Mouse (Mus musculus) midbrain, embryonic 12.5 days (tissue): ENCODE results near the gene Rbmxl1. TPM values are rescaled to one million over a fixed set of nuclear protein-coding genes. Genes with fewer than 3 reads are reported as not detected.
"Not testable (repeated sequence)": the region's sequence is repeated elsewhere in the genome, so short reads cannot be mapped to it uniquely, and the experiment has no call there.

Source experiments
- ATAC-seq: fragments of 200-750 bp; cut with Nextera tagmentation; 2 replicates; pipeline ENCODE4 v1.8.0; 2017; ENCODE audit warnings: low read depth, moderate TSS enrichment, moderate library complexity; ENCODE audit not compliant: low FRiP score
- H3K27ac ChIP-seq: fragments of 300-500 bp; sonication (generic); replicated peaks from 2 replicates; pipeline ENCODE4 v1.5.1; 2016; ENCODE audit warnings: mild to moderate bottlenecking
- H3K27me3 ChIP-seq: fragments of 300-500 bp; sonication (generic); 2 replicates; pipeline ENCODE4 v1.6.1; 2016; ENCODE audit warnings: mild to moderate bottlenecking
- H3K36me3 ChIP-seq: fragments of 300-500 bp; sonication (generic); 2 replicates; pipeline ENCODE4 v1.6.1; 2016
- H3K4me1 ChIP-seq: fragments of 300-500 bp; sonication (generic); 2 replicates; pipeline ENCODE4 v1.6.1; 2016
- H3K4me2 ChIP-seq: fragments of 300-500 bp; sonication (generic); replicated peaks from 2 replicates; pipeline ENCODE4 v1.6.1; 2016; ENCODE audit warnings: mild to moderate bottlenecking, moderate library complexity
- H3K4me3 ChIP-seq: fragments of 300-500 bp; sonication (generic); 2 replicates; pipeline ENCODE4 v1.5.1; 2016; ENCODE audit warnings: mild to moderate bottlenecking
- H3K9ac ChIP-seq: fragments of 300-500 bp; sonication (generic); replicated peaks from 2 replicates; pipeline ENCODE4 v1.6.1; 2016; ENCODE audit warnings: mild to moderate bottlenecking, moderate library complexity
- H3K9me3 ChIP-seq: fragments of 300-500 bp; sonication (generic); 2 replicates; pipeline ENCODE4 v1.6.1; 2016; ENCODE audit warnings: mild to moderate bottlenecking
- WGBS: fragments of 180-500 bp; shearing (Covaris S2); methylation state at CpG from one replicate; pipeline ENCODE4 v1.1.7; 2016; 5-methylcytosine and 5-hydroxymethylcytosine counted together
- polyA plus RNA-seq: library from polyadenylated mRNA; unstranded; fragments of >200 nt; fragmentation: Nextera tagmentation; extraction: Ambion mirVana; gene quantifications from 2 replicates; pipeline ENCODE4 v1.2.1, GENCODE M21; 2016

The Rbmxl1 gene
- 331 and 338 TPM in 2 replicates for polyA plus RNA-seq

DNA sequence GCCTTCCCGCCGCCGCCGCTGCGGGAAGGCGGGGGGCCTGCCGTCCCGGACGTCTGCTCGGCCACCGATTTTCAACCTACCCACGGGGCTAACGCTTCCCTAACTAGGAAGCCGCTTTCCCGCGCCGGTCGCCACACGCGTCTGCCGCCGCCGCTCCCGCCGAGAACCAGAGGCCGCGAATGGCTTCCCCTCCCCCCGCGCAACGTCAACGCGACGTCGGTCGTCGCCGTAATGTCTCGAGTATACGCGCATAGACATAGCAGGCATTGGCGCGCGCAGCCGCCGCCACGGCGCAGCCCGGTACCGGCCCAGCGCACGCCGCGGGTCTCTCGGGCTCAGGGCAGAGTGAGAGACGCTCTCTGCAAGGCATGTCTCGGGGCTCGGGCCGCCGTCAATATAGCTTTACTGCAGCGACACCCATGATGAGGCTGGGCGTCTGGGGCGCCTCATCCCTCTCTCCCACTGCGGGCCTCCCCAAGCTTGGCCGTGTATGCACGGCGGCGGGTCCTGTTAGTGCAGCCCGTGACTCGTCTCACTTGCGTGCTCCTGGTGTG is at the start of gene Rbmxl1:
Gene Rbmxl1, minus strand, starts transcription at position 180 of the 554 bp plus-strand sequence.
- Histone ChIP-seq H3K36me3 (peaks cover 22% of the 10 kb centered on the region), H3K4me1 (peaks cover 14% of the 10 kb centered on the region), H3K27me3 (no peaks in the 10 kb centered on the region), H3K9me3 (no peaks in the 10 kb centered on the region), H3K27ac (peak within 1 kb of the TSS; percentile 96), H3K4me3 (peak within 1 kb of the TSS; percentile 97), H3K9ac (peak within 1 kb of the TSS; percentile 99), H3K4me2 (peak within 1 kb of the TSS; percentile 89)
- peak; percentile 89 for ATAC-seq
- WGBS = under 1% methylated on average over 59 of the region's 70 CpGs

DNA sequence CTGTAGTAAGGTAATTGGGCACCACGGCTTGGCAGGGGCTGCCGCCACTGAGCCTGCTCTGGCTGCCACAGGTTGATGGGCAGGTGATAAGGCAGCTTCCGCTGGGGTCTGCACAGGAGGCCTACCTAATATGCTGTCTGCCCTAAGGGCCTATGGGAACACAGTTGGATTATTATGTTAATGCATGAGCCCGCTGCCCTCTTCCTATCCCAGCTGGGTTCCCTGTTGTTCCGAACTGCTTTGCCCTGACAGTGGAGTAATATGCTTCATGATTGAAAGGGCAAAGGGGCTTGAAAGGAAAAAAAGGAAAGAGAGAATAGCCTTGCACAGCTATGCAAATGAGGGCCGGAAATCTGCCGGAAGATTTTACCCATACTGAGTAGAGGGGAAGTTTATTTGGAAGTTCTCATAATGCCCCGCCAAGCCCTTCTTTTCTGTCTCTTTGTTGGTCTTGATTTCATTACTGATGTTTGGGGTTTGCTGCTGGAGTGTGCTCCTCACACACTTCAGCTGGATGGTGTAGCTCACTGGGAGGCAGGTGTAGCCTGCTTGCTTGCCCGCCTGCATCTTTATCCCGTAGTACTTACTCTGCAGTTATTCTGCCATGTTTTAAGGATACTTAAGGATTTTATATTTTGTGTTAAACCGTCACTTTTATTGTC is 48.2 kb upstream of the Rbmxl1 start:
- WGBS = 18% methylated on average over 11 of the region's 11 CpGs
- H3K9me3 ChIP-seq = 0 out of 2 replicates have a peak, but pooled peaks cover 4% of the 10 kb centered on the region
- peak; percentile 95 for ATAC-seq
- 0 out of 2 replicates have a peak, but pooled peaks cover 4% of the 10 kb centered on the region for H3K36me3 ChIP-seq
- peak overlapping the region; percentile 75 for H3K27ac ChIP-seq
- no peak overlapping the region for H3K4me3 ChIP-seq
- H3K9ac ChIP-seq = no peak overlapping the region
- peaks cover 24% of the 10 kb centered on the region for H3K4me1 ChIP-seq
- H3K27me3 ChIP-seq = no peaks in the 10 kb centered on the region
- H3K4me2 ChIP-seq = peak overlapping the region; percentile 25

DNA sequence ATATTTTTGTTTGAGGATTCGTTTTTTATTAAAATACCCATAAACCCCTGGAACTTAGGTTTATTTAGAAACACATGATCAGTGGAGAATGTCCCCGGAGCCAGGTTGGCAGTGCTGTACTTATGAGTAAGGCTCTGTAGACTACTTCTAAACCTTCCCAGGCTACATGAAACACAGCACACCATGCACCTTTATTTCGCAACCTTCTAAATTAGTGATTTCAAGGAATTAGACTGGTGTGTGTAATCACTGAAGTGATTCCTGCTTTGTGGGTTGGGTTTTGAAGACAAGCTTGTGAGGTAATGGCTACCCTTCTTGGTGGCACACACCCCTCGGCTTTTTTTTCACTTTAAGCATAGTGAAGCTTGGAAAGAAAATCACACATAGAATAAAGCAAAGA is 47.1 kb upstream of the Rbmxl1 start:
- no peak overlapping the region for H3K27ac ChIP-seq
- no peaks in the 10 kb centered on the region for H3K27me3 ChIP-seq
- no peak overlapping the region for H3K4me3 ChIP-seq
- no peaks in the 10 kb centered on the region for H3K36me3 ChIP-seq
- no peak for ATAC-seq
- no peak overlapping the region for H3K9ac ChIP-seq
- H3K4me2 ChIP-seq = no peak overlapping the region
- no peaks in the 10 kb centered on the region for H3K9me3 ChIP-seq
- peaks cover 25% of the 10 kb centered on the region for H3K4me1 ChIP-seq
- 88% methylated on average over 4 of the region's 4 CpGs for WGBS

DNA sequence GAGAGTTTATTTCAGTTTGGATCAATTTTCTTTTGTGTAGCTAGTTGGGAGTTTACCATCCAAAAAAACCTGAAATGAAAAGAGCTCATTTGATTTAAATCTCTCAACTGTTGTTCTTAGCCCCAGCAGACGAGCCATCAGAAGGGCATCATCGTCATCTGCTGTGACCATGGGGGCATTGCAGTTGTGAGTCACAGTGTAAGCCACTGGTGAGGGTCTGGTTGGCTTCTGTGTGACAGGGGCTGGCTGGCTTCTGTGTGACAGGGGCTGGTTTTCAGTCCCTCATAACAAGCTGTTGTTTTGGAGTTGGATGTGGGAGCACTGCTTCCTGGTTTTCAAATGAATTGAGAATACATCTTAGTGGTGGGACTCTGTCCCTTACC is 42.0 kb upstream of the Rbmxl1 start:
- Histone ChIP-seq H3K27me3 (no peaks in the 10 kb centered on the region), H3K27ac (peak overlapping the region; percentile 63), H3K4me1 (peaks cover 10% of the 10 kb centered on the region), H3K4me3 (no peak overlapping the region), H3K4me2 (no peak overlapping the region), H3K9me3 (no peaks in the 10 kb centered on the region), H3K36me3 (no peaks in the 10 kb centered on the region), H3K9ac (no peak overlapping the region)
- 38% methylated on average over 2 of the region's 2 CpGs for WGBS
- peak; percentile 68 for ATAC-seq

DNA sequence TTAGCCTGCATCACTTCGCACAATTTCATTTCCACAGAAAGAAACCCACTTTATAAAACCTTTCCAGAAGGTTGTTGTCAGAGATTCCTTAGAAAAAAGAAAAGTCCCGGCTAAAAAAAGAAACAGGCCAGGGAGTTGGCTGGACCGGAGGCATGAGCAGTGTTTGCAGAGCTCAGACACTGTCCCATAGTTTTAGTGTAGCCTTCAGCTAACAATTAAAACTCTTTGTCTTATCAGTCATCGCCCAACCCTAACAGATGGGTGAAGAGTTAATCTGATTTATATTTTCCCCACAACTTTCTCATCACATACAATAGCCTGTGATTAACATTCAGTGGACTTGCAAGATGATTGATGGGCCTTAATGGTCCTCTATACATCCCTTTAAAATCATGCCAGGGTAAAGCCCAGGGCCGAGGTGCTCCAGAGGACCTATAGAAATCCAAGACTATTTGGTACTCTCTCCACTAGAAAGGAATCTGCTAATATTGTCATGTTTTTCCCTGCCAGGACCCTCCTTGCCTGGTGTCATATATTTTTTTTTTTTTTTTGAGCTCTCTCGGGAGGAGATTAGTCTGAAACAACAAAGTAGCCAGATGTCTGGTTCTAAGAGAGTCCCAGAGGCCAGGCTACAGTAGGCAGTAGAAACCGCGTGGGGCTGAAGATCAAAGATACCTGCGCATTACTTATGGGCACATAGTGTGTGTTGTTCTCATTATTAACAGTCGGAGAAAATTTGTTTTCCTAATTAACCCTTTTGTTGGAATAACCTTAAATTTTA is 41.5 kb upstream of the Rbmxl1 start:
- H3K4me1 ChIP-seq = peaks cover 13% of the 10 kb centered on the region
- H3K27ac ChIP-seq = peak overlapping the region; percentile 63
- 39% methylated on average over 10 of the region's 10 CpGs for whole genome bisulfite sequencing
- no peak overlapping the region for H3K4me3 ChIP-seq
- H3K27me3 ChIP-seq = no peaks in the 10 kb centered on the region
- H3K9me3 ChIP-seq = no peaks in the 10 kb centered on the region
- H3K9ac ChIP-seq = no peak overlapping the region
- H3K4me2 ChIP-seq = no peak overlapping the region
- H3K36me3 ChIP-seq = no peaks in the 10 kb centered on the region
- peak; percentile 82 for ATAC-seq

DNA sequence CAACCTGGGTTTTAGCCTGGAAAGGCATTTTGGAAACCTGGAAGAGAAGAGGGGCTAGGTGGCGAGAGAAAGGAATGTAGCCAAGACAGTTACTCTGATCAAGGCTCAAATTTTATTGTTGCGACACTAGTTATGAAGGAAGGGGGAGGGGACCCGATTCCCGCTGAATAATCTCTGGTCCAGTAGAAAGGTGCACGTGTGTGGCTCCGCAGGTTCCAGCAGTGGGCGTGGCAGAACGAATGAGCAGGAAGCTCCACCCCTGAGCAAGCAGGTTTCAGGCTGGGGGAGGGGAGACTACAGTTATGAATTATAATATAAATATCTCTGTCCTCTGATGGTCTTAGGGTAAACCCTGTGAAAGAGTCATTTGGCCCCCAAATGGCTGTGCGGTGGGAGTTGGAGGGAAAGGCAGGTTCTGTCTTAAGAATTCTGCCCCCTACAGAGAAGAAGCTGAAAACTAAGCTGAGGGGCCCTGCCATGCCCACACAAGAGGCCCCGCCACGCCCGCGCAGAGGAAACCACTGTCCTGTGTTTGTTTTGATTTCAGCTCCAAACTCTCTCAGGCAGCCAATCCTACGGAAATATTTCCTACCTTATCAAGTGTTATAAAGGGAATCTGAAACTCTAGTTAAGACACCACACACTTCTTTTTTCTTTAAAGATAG is 36.6 kb upstream of the Rbmxl1 start:
- H3K9ac ChIP-seq, H3K9me3 ChIP-seq, H3K4me3 ChIP-seq, H3K27ac ChIP-seq, H3K4me1 ChIP-seq, ATAC-seq, H3K27me3 ChIP-seq, H3K4me2 ChIP-seq: not testable (repeated sequence)
- 53% methylated on average over 6 of the region's 14 CpGs for WGBS
- H3K36me3 ChIP-seq = peaks cover 18% of the 10 kb centered on the region; the same call in 1 of the 2 replicates

DNA sequence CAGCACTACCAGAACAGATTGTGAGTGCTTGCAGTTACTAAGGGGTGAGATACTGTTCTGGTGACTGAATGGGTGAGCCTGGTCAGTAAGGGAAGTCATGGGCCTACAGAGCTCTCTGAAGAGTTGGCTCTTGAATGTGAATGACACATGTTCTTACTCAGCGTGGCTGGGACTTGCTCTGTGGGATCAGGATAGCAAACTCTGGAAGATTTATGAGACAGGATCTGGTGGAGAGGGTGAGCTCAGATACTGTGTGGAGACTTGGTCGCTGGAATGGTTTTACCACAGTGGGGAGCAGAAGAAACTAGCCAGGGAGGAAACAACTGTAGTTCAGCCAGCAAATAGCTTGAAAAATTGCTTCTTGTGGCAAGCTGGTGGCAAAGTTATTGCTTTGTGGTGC is 35.8 kb upstream of the Rbmxl1 start:
- no peak overlapping the region for H3K4me2 ChIP-seq
- 78% methylated on average over 2 of the region's 2 CpGs for WGBS
- 0 out of 2 replicates have a peak, but pooled peaks cover 2% of the 10 kb centered on the region for H3K4me1 ChIP-seq
- peaks cover 19% of the 10 kb centered on the region; the same call in 1 of the 2 replicates for H3K36me3 ChIP-seq
- no peak overlapping the region for H3K4me3 ChIP-seq
- H3K9ac ChIP-seq = no peak overlapping the region
- no peak overlapping the region for H3K27ac ChIP-seq
- H3K9me3 ChIP-seq = no peaks in the 10 kb centered on the region
- no peaks in the 10 kb centered on the region for H3K27me3 ChIP-seq
- ATAC-seq = no peak

DNA sequence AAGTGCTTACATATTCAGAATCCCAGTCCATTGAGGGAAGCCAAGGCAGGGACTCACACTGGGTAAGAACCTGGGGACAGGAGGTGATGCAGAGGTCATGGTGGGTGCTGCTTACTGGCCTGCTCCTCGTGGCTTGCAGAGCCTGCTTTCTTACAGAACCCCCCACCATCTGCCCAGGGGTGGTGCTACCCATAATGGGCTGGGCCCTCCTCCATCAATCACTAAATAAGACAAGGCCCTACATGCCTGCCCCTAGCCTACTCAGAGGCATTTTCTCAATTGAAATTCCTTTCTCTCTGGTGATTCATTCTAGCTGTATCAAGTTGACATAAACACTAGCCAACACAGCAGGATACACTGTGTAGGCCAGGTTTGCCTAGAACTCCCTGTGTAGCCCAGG is 34.9 kb upstream of the Rbmxl1 start:
- Histone ChIP-seq H3K27me3 (no peaks in the 10 kb centered on the region), H3K4me1 (0 out of 2 replicates have a peak, but pooled peaks cover 2% of the 10 kb centered on the region), H3K9ac (no peak overlapping the region), H3K36me3 (peaks cover 19% of the 10 kb centered on the region; the same call in 1 of the 2 replicates), H3K27ac (no peak overlapping the region), H3K4me3 (no peak overlapping the region), H3K4me2 (no peak overlapping the region), H3K9me3 (no peaks in the 10 kb centered on the region)
- WGBS = 67% methylated on average over 1 of the region's 1 CpGs
- ATAC-seq = no peak

DNA sequence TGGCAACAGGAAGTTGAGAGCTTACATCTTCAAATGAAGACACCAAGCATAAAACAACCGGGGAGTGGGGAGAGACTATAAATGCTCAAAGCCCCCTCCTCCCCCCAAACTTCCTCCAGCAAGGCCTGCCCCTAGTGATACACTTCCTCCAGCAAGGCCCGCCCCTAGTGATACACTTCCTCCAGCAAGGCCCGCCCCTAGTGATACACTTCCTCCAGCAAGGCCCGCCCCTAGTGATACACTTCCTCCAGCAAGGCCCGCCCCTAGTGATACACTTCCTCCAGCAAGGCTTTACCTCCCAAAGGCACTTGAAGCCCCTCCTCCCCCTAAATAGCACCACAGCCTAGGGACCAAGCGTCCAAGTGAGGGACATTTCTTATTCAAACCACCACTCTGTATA is 34.0 kb upstream of the Rbmxl1 start:
- not testable (repeated sequence) for H3K9ac ChIP-seq, H3K9me3 ChIP-seq, H3K27ac ChIP-seq, H3K4me1 ChIP-seq, H3K4me3 ChIP-seq, H3K4me2 ChIP-seq, ATAC-seq, H3K27me3 ChIP-seq
- WGBS = 92% methylated on average over 4 of the region's 6 CpGs
- H3K36me3 ChIP-seq = peaks cover 21% of the 10 kb centered on the region; the same call in 1 of the 2 replicates

DNA sequence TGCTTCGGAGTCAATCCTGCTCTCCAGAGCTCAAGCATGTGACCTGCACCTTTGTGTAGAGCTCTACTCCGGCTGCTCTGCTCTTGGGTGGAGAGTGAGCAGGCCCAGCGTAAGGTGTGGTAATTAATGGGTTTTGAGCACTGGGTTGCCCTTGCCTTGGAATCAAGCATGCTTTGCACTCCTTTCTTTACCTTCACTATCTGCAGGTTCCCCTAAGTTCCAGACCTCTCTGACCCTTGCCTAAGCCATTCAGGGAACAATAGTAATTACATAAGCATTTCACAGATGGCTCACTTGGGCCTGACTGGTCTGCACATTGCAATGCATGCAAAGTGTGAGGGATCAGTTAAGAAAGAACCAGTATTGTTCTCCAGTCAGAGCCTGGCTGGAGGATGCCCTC is 29.1 kb upstream of the Rbmxl1 start:
- Histone ChIP-seq H3K4me3 (no peak overlapping the region), H3K36me3 (peaks cover 22% of the 10 kb centered on the region; the same call in 1 of the 2 replicates), H3K9ac (no peak overlapping the region), H3K9me3 (no peaks in the 10 kb centered on the region), H3K27me3 (no peaks in the 10 kb centered on the region), H3K4me2 (no peak overlapping the region), H3K27ac (no peak overlapping the region), H3K4me1 (0 out of 2 replicates have a peak, but pooled peaks cover 4% of the 10 kb centered on the region)
- ATAC-seq = no peak
- 95% methylated on average over 3 of the region's 3 CpGs for WGBS

DNA sequence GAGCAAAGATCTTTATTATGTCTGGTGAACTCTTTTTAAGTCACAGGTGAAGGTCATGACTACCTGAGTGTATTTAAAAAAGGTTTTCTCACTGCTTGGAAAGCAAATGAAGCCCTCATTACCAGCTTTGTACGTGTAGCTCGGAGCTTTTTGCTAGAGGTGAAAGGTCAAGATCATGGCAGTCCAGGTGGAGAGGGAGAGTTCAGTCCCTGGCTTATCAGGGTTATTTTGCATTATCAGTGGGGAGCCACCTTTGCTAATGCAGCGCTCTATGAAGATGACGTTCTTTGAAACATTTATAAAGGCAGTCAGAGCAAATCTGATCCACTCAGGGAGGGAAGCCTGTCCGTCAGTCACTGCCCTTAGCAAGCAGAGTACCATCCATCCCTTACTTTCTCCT is 28.0 kb upstream of the Rbmxl1 start:
- Histone ChIP-seq H3K9ac (no peak overlapping the region), H3K4me2 (no peak overlapping the region), H3K9me3 (no peaks in the 10 kb centered on the region), H3K27me3 (no peaks in the 10 kb centered on the region), H3K27ac (no peak overlapping the region), H3K36me3 (peaks cover 16% of the 10 kb centered on the region; the same call in 1 of the 2 replicates), H3K4me3 (no peak overlapping the region), H3K4me1 (0 out of 2 replicates have a peak, but pooled peaks cover 4% of the 10 kb centered on the region)
- ATAC-seq = no peak
- 86% methylated on average over 5 of the region's 5 CpGs for WGBS
